Mouse (Mus musculus) embryonic fibroblast, embryonic 13.5 days (primary cell): ENCODE measurements around the gene Olfr129.

Experiments used
- CTCF ChIP-seq: IDR thresholded peaks from 2 replicates; pipeline ENCODE4 v1.5.1; 2011; ENCODE audit warnings: mild to moderate bottlenecking, control low read depth, low read length, moderate library complexity, borderline replicate concordance; ENCODE audit not compliant: insufficient read depth
- POLR2A ChIP-seq: IDR thresholded peaks from 2 replicates; pipeline ENCODE4 v1.6.1; 2011; ENCODE audit warnings: low read depth, mild to moderate bottlenecking, control low read depth, low read length, moderate library complexity

DNA sequence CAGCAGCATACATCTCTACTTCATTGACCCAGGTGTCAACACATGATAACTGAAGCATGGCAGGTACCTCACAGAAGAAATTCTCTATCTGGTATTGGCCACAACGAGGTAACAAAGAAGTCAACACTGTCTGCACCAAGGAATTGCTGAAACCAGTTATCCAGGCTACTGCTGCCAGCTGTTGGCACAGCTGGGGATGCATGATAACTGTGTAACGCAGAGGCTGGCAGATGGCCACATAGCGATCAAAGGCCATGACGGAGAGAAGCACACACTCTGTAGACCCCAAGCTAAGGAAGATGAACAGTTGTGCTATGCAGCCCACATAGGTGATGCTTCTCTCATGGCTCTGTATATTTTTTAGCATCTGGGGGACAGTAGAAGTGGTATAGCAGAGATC is 22.5 kb upstream of the Olfr129 start:
- TF ChIP-seq CTCF (no peak), POLR2A (no peak)
